Mouse (Mus musculus) ES-Bruce4 (cell line): Measurements from ENCODE around the gene Ftsj1.

Source experiments
- CTCF ChIP-seq: IDR thresholded peaks from one replicate; pipeline ENCODE4 v1.8.1; 2011; ENCODE audit warnings: low read depth, low read length
- EP300 ChIP-seq: IDR thresholded peaks from 2 replicates; pipeline ENCODE4 v1.6.1; 2011; ENCODE audit warnings: low read depth, low read length; ENCODE audit not compliant: insufficient read depth
- POLR2A ChIP-seq: IDR thresholded peaks from one replicate; pipeline ENCODE4 v1.8.1; 2011; ENCODE audit warnings: low read length; ENCODE audit not compliant: insufficient read depth

DNA sequence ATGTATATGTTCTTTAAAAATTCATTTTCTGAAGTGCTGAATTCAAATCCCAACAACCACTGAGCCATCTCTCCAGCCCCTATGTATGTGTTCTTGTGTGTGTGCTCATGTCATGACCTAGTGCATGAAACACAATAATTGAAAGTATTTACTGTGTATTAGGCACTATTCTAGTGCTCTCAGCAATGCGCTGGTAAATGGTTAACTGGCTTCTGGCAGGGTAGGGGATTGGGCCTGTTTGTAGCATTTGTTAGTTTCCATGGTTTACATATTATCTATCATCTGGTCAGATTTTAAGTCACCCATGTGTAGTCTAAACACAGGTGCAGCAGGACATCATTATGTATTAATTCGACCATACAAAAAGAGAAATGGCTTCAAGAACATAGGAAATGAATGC lies 1.5 kb upstream of the Ftsj1 start:
- TF ChIP-seq CTCF = no peak
- no peak for TF ChIP-seq POLR2A
- TF ChIP-seq EP300 = no peak
